Mouse (Mus musculus): ENCODE results near the gene Mpc1.
"Not testable (repeated sequence)": the region's sequence is repeated elsewhere in the genome, so short reads cannot be mapped to it uniquely, and the experiment has no call there.

- not testable (repeated sequence) for TF ChIP-seq POLR2A (IDR thresholded peaks at IDR 0.05; ENCODE audit: control insufficient read depth, low read depth, low read length)
- TF ChIP-seq CTCF (IDR thresholded peaks at IDR 0.05; ENCODE audit: control insufficient read depth, insufficient read depth, insufficient replicate concordance, low read depth, low read length): peak; percentile 18; the same call in 1 of the 2 replicates
Measured at GRCm38 (mm10) chr17:8264638-8265037, 18.1 kb upstream of the Mpc1 start.

All from testis, adult 2 months (tissue).